Mouse (Mus musculus): ENCODE data around the gene Aknad1.

GRCm38 (mm10) chr3:108762597-108763111 is 23.2 kb downstream of the Aknad1 start:
- TF ChIP-seq EP300 (IDR thresholded peaks at IDR 0.05; ENCODE audit: low read depth): no peak
- TF ChIP-seq CTCF (IDR thresholded peaks at IDR 0.05; ENCODE audit: low read depth): no peak

All from liver, embryonic 14.5 days (tissue).